Mouse (Mus musculus): ENCODE results near the gene Strip1.

Gene Strip1

GRCm38 (mm10) chr3:107586504-107586903, 45.0 kb downstream of the Strip1 start:
- DNase-seq, result no peak

- DNase-seq, result no peak
Observed at GRCm38 (mm10) chr3:107583893-107584292, 47.6 kb downstream of the Strip1 start.

GRCm38 (mm10) chr3:107582875-107583767, 48.4 kb downstream of the Strip1 start:
- no peak for DNase-seq

- no peak for DNase-seq
Observed at GRCm38 (mm10) chr3:107582130-107582874, 49.2 kb downstream of the Strip1 start.

- DNase-seq, result no peak
Observed at GRCm38 (mm10) chr3:107581103-107582010, 50.1 kb downstream of the Strip1 start.

GRCm38 (mm10) chr3:107579466-107579865, 52.0 kb downstream of the Strip1 start:
- DNase-seq, result peak; percentile 62

- DNase-seq, result no peak
Observed at GRCm38 (mm10) chr3:107577810-107578390, 53.6 kb downstream of the Strip1 start.

- DNase-seq, result no peak
Observed at GRCm38 (mm10) chr3:107576807-107577206, 54.7 kb downstream of the Strip1 start.

- no peak for DNase-seq
Observed at GRCm38 (mm10) chr3:107571205-107571604, 60.3 kb downstream of the Strip1 start.

GRCm38 (mm10) chr3:107568721-107569120, 62.8 kb downstream of the Strip1 start:
- DNase-seq, result no peak

GRCm38 (mm10) chr3:107567766-107568165, 63.7 kb downstream of the Strip1 start:
- no peak for DNase-seq

GRCm38 (mm10) chr3:107565331-107565730, 66.2 kb downstream of the Strip1 start:
- DNase-seq, result no peak

- no peak for DNase-seq
Observed at GRCm38 (mm10) chr3:107563880-107564279, 67.6 kb downstream of the Strip1 start.

- no peak for DNase-seq
Observed at GRCm38 (mm10) chr3:107562591-107562990, 68.9 kb downstream of the Strip1 start.
